Mouse (Mus musculus) cerebellum, adult 9-10 months (tissue): ENCODE measurements at regions not wholly inside any gene's neighbourhood (a gene's known extent, or its start where the extent isn't known, plus 50 kb on each side); places are given as distances from the start of the nearest gene placed in this dataset.

Experiments
- DNase-seq: peaks from one replicate; pipeline ENCODE4 v3.0.0; 2022

- no peak for DNase-seq
These were observed 50.8 kb upstream of the Fhl2 start for GRCm38 (mm10) chr1:43247609-43248008.

GRCm38 (mm10) chr1:43250281-43250680, 53.5 kb upstream of the Fhl2 start:
- DNase-seq, result no peak

GRCm38 (mm10) chr1:43251356-43251755, 54.6 kb upstream of the Fhl2 start:
- no peak for DNase-seq

- DNase-seq, result no peak
These were observed 57.3 kb upstream of the Fhl2 start for GRCm38 (mm10) chr1:43254129-43254528.

GRCm38 (mm10) chr1:43256078-43256477, 59.3 kb upstream of the Fhl2 start:
- DNase-seq, result no peak

GRCm38 (mm10) chr1:43257909-43258308, 61.1 kb upstream of the Fhl2 start:
- no peak for DNase-seq

- no peak for DNase-seq
These were observed 63.1 kb upstream of the Fhl2 start for GRCm38 (mm10) chr1:43259841-43260240.

GRCm38 (mm10) chr1:43260491-43260890, 63.7 kb upstream of the Fhl2 start:
- no peak for DNase-seq

GRCm38 (mm10) chr1:43264407-43264889, 67.7 kb upstream of the Fhl2 start:
- peak; percentile 64 for DNase-seq

GRCm38 (mm10) chr1:43265699-43266455, 69.1 kb upstream of the Fhl2 start:
- no peak for DNase-seq

GRCm38 (mm10) chr1:43269685-43270084, 72.9 kb upstream of the Fhl2 start:
- no peak for DNase-seq

GRCm38 (mm10) chr1:43273236-43273868, 76.6 kb upstream of the Fhl2 start:
- DNase-seq, result no peak

GRCm38 (mm10) chr1:43291736-43292135, 95.0 kb upstream of the Fhl2 start:
- DNase-seq, result no peak

GRCm38 (mm10) chr1:43292561-43292960, 95.8 kb upstream of the Fhl2 start:
- DNase-seq, result no peak

- DNase-seq, result no peak
These were observed 97.6 kb upstream of the Fhl2 start for GRCm38 (mm10) chr1:43294221-43295012.

GRCm38 (mm10) chr1:43297579-43297978, 100.8 kb upstream of the Fhl2 start:
- DNase-seq, result no peak

GRCm38 (mm10) chr1:43298746-43299145, 102.0 kb upstream of the Fhl2 start:
- no peak for DNase-seq

GRCm38 (mm10) chr1:43299490-43300302, 102.9 kb upstream of the Fhl2 start:
- DNase-seq, result peak; percentile 65

GRCm38 (mm10) chr1:43300676-43301075, 103.9 kb upstream of the Fhl2 start:
- no peak for DNase-seq

GRCm38 (mm10) chr1:43301866-43302571, 105.2 kb upstream of the Fhl2 start:
- no peak for DNase-seq

GRCm38 (mm10) chr1:43302657-43303056, 105.9 kb upstream of the Fhl2 start:
- DNase-seq, result no peak
